Mouse (Mus musculus) spleen, postnatal 10 days (tissue): ENCODE measurements around the gene Wnt2.

Experiments
- DNase-seq, 2 experiments: peaks; one replicate each; pipeline ENCODE4 v3.0.0; 2021 to 2022; ENCODE audit warnings: low spot score in 2 of 2

Wnt2 gene

GRCm38 (mm10) chr6:17978324-17978723, 52.1 kb downstream of the Wnt2 start:
- no peak for DNase-seq

GRCm38 (mm10) chr6:17977165-17977564, 53.2 kb downstream of the Wnt2 start:
- no peak for DNase-seq

GRCm38 (mm10) chr6:17974416-17974815, 56.0 kb downstream of the Wnt2 start:
- DNase-seq = no peak

GRCm38 (mm10) chr6:17971393-17971792, 59.0 kb downstream of the Wnt2 start:
- DNase-seq = no peak

GRCm38 (mm10) chr6:17969815-17970214, 60.6 kb downstream of the Wnt2 start:
- no peak for DNase-seq

GRCm38 (mm10) chr6:17968467-17969144, 61.8 kb downstream of the Wnt2 start:
- no peak for DNase-seq

- DNase-seq = no peak
Measured at GRCm38 (mm10) chr6:17963455-17963854, 66.9 kb downstream of the Wnt2 start.

- DNase-seq = no peak
Measured at GRCm38 (mm10) chr6:17951779-17952178, 78.6 kb downstream of the Wnt2 start.

GRCm38 (mm10) chr6:17949103-17949502, 81.3 kb downstream of the Wnt2 start:
- no peak for DNase-seq

GRCm38 (mm10) chr6:17947130-17947831, 83.1 kb downstream of the Wnt2 start:
- DNase-seq = no peak

- DNase-seq = no peak
Measured at GRCm38 (mm10) chr6:17946456-17946855, 83.9 kb downstream of the Wnt2 start.

GRCm38 (mm10) chr6:17943877-17944617, 86.3 kb downstream of the Wnt2 start:
- no peak for DNase-seq

GRCm38 (mm10) chr6:17942344-17942743, 88.0 kb downstream of the Wnt2 start:
- DNase-seq = no peak

GRCm38 (mm10) chr6:17941916-17942315, 88.5 kb downstream of the Wnt2 start:
- no peak for DNase-seq
